Mouse (Mus musculus): ENCODE results near the gene Gm9747. TPM values are rescaled to one million over a fixed set of nuclear protein-coding genes. Genes with fewer than 3 reads are reported as not detected.
A peak's percentile ranks its signal among the peaks of the same experiment; 100 is the strongest.

The Gm9747 gene
- total RNA-seq, 2 experiments from 2014 or later, result not detected

- ATAC-seq (replicated peaks; ENCODE audit: poor library complexity), result no peak
These were observed 21.0 kb downstream of the Gm9747 start for GRCm38 (mm10) chr1:82253789-82254445.

GRCm38 (mm10) chr1:82257457-82257856, 24.5 kb downstream of the Gm9747 start:
- ATAC-seq (replicated peaks; ENCODE audit: poor library complexity), result no peak

GRCm38 (mm10) chr1:82258331-82258730, 25.4 kb downstream of the Gm9747 start:
- no peak for ATAC-seq (replicated peaks; ENCODE audit: poor library complexity)

GRCm38 (mm10) chr1:82260055-82260454, 27.1 kb downstream of the Gm9747 start:
- ATAC-seq (replicated peaks; ENCODE audit: poor library complexity), result no peak

- ATAC-seq (replicated peaks; ENCODE audit: poor library complexity), result no peak
These were observed 28.2 kb downstream of the Gm9747 start for GRCm38 (mm10) chr1:82261053-82261618.

- ATAC-seq (replicated peaks; ENCODE audit: poor library complexity), result no peak
These were observed 28.7 kb downstream of the Gm9747 start for GRCm38 (mm10) chr1:82261638-82262037.

- ATAC-seq (replicated peaks; ENCODE audit: poor library complexity), result no peak
These were observed 29.4 kb downstream of the Gm9747 start for GRCm38 (mm10) chr1:82262331-82262730.

GRCm38 (mm10) chr1:82267547-82267946, 34.6 kb downstream of the Gm9747 start:
- ATAC-seq (replicated peaks; ENCODE audit: poor library complexity), result no peak

GRCm38 (mm10) chr1:82272231-82272630, 39.3 kb downstream of the Gm9747 start:
- no peak for ATAC-seq (replicated peaks; ENCODE audit: poor library complexity)

GRCm38 (mm10) chr1:82273529-82273928, 40.6 kb downstream of the Gm9747 start:
- ATAC-seq (replicated peaks; ENCODE audit: poor library complexity), result no peak

GRCm38 (mm10) chr1:82274361-82274760, 41.4 kb downstream of the Gm9747 start:
- no peak for ATAC-seq (replicated peaks; ENCODE audit: poor library complexity)

- ATAC-seq (replicated peaks; ENCODE audit: poor library complexity), result no peak
These were observed 46.9 kb downstream of the Gm9747 start for GRCm38 (mm10) chr1:82279768-82280167.

- no peak for ATAC-seq (replicated peaks; ENCODE audit: poor library complexity)
These were observed 48.9 kb downstream of the Gm9747 start for GRCm38 (mm10) chr1:82281823-82282222.

GRCm38 (mm10) chr1:82282992-82283611, 50.2 kb downstream of the Gm9747 start:
- ATAC-seq (replicated peaks; ENCODE audit: poor library complexity), result peak; percentile 95

GRCm38 (mm10) chr1:82283901-82284301, 51.0 kb downstream of the Gm9747 start:
- ATAC-seq (replicated peaks; ENCODE audit: poor library complexity), result no peak

GRCm38 (mm10) chr1:82284403-82284802, 51.5 kb downstream of the Gm9747 start:
- ATAC-seq (replicated peaks; ENCODE audit: poor library complexity), result no peak

Other genes with a start within 250 kb of the Gm9747 start
- not detected in 2 replicates for gene Irs1, start 58.3 kb downstream of the Gm9747 start, total RNA-seq (2015)
- gene Irs1, start 58.3 kb downstream of the Gm9747 start, total RNA-seq (2017), result not detected in 2 replicates
- 11.6 and 12.1 TPM in 2 replicates for gene Rhbdd1, start 83.3 kb downstream of the Gm9747 start, total RNA-seq (2015)
- 14.1 and 16.0 TPM in 2 replicates for gene Rhbdd1, start 83.3 kb downstream of the Gm9747 start, total RNA-seq (2017)